Mouse (Mus musculus) brain, embryonic 14.5 days (tissue): ENCODE results near the gene Abtb2.

Source experiments
- CTCF ChIP-seq: fragments of 200-500 bp; IDR thresholded peaks from 2 replicates; pipeline ENCODE4 v1.5.1; 2012; ENCODE audit warnings: inconsistent platforms, mild to moderate bottlenecking, moderate library complexity, borderline replicate concordance; ENCODE audit not compliant: insufficient read depth, insufficient read length; ENCODE audit errors: extremely low read depth
- POLR2A ChIP-seq: fragments of 200-500 bp; IDR thresholded peaks from 2 replicates; pipeline ENCODE4 v1.6.1; 2012; ENCODE audit warnings: mild to moderate bottlenecking, inconsistent platforms, borderline replicate concordance; ENCODE audit not compliant: poor library complexity, insufficient read depth, insufficient read length, severe bottlenecking; ENCODE audit errors: extremely low read depth

- TF ChIP-seq CTCF: no peak
- no peak for TF ChIP-seq POLR2A
Observed at GRCm38 (mm10) chr2:103707056-103707776, 141.1 kb downstream of the Abtb2 start.
